Mouse (Mus musculus) left cerebral cortex, adult 11 months (tissue): Measurements from ENCODE around the gene Fer.

ENCODE experiments used
- DNase-seq: peaks from one replicate; pipeline ENCODE4 v3.0.0; 2022; ENCODE audit warnings: low spot score

Fer gene

GRCm38 (mm10) chr17:64140063-64140850 is 277.4 kb downstream of the Fer start:
- DNase-seq: no peak

GRCm38 (mm10) chr17:64141856-64142255 is 279.0 kb downstream of the Fer start:
- no peak for DNase-seq

GRCm38 (mm10) chr17:64146409-64146808 is 283.5 kb downstream of the Fer start:
- DNase-seq: no peak

- DNase-seq: no peak
Measured at GRCm38 (mm10) chr17:64150717-64151116, 287.9 kb downstream of the Fer start.

GRCm38 (mm10) chr17:64167731-64168130 is 304.9 kb downstream of the Fer start:
- no peak for DNase-seq

- DNase-seq: no peak
Measured at GRCm38 (mm10) chr17:64170019-64170418, 307.2 kb downstream of the Fer start.

GRCm38 (mm10) chr17:64172474-64172873 is 309.6 kb downstream of the Fer start:
- DNase-seq: no peak

- no peak for DNase-seq
Measured at GRCm38 (mm10) chr17:64180546-64180945, 317.7 kb downstream of the Fer start.

GRCm38 (mm10) chr17:64181291-64181690 is 318.4 kb downstream of the Fer start:
- no peak for DNase-seq

GRCm38 (mm10) chr17:64182599-64182998 is 319.7 kb downstream of the Fer start:
- DNase-seq: no peak

GRCm38 (mm10) chr17:64183196-64183595 is 320.3 kb downstream of the Fer start:
- peak; percentile 5 for DNase-seq
